In genomic region chr13:112987532-112987943, GRCm38 (mm10) we compare ENCODE assay signal across 8 mouse cellular contexts. TPM values are rescaled to one million over a fixed set of nuclear protein-coding genes. Genes with fewer than 3 reads are reported as not detected.
DNase-seq lines count a peak whose midpoint lies in the region; ATAC-seq lines count a peak whose summit lies in the region.

Gene Ccno, plus strand, starts transcription at chr13:112987802.

- H3K27me3 ChIP-seq in intestine, embryonic 14.5 days (replicated peaks; ENCODE audit: control insufficient read depth, insufficient read depth, low read length) = peaks cover 76% of the 10 kb centered on the region

- peak within 1 kb of the TSS; percentile 40 for H3K9ac ChIP-seq in intestine, embryonic 14.5 days (ENCODE audit: low read length)

- peak; percentile 97 for ATAC-seq in intestine, embryonic 14.5 days (replicated peaks; ENCODE audit: low FRiP score, low TSS enrichment, low read depth)
- ATAC-seq in megakaryocyte-erythroid progenitor cell, adult 5-6 weeks (replicated peaks; ENCODE audit: low FRiP score, low TSS enrichment, poor library complexity, severe bottlenecking) = peak; percentile 89

- H3K4me1 ChIP-seq in intestine, embryonic 14.5 days (replicated peaks; ENCODE audit: control insufficient read depth, insufficient read depth, low read length) = peaks cover 23% of the 10 kb centered on the region

- peak within 1 kb of the TSS; percentile 51 for H3K4me3 ChIP-seq in intestine, embryonic 14.5 days (ENCODE audit: low read depth, low read length)

- intact Hi-C loops in left cerebral cortex, postnatal 10 days (cut with DNase I) = loop anchor here (5.0 kb wide), 1 partner anchor 45 kb away; no protein-coding TSS in a partner anchor

- under 1% methylated on average over 47 of the region's 47 CpGs for WGBS in intestine, embryonic 14.5 days

- H3K4me2 ChIP-seq in intestine, embryonic 14.5 days (ENCODE audit: low read length) = peak within 1 kb of the TSS; percentile 99

- H3K27ac ChIP-seq in intestine, embryonic 14.5 days (ENCODE audit: low read depth) = no peak within 1 kb of the TSS

- H3K36me3 ChIP-seq in intestine, embryonic 14.5 days (ENCODE audit: control insufficient read depth, insufficient read depth, low read length) = no peaks in the 10 kb centered on the region

- DNase-seq in adrenal gland, adult 18-20 months (ENCODE audit: low spot score in 2 of 2) = peak; percentile 91 to 94
- DNase-seq in embryo, embryonic 11 days = peak; percentile 94
- peak; percentile 92 for DNase-seq in gastrocnemius, postnatal 25 days
- peak; percentile 91 for DNase-seq in intestine, embryonic 14.5 days (ENCODE audit: low spot score)
- peak; percentile 93 to 97 for DNase-seq in left cerebral cortex, postnatal 10 days (ENCODE audit: extremely low spot score in 1 of 2, low spot score in 2 of 2)
- peak; percentile 94 for DNase-seq in right cerebral cortex, postnatal 25 days
- DNase-seq in urinary bladder, postnatal 36 days (ENCODE audit: low spot score in 2 of 2) = peak; percentile 87 to 96

- H3K9me3 ChIP-seq in intestine, embryonic 14.5 days (ENCODE audit: control insufficient read depth, low read length) = no peaks in the 10 kb centered on the region

RNA-seq across cellular contexts. Expression of gene Ccno, which starts in this region (rescaled TPM):
- total RNA-seq in adrenal gland, adult 18-20 months (2021) = under 1 TPM; 0.42 to 0.89 TPM
- not detected for total RNA-seq in gastrocnemius, postnatal 25 days (2021)
- 0.19 and 0.24 TPM in 2 replicates for polyA plus RNA-seq in intestine, embryonic 14.5 days (2014; fragmentation: Nextera tagmentation; extraction: Ambion mirVana)
- total RNA-seq in left cerebral cortex, postnatal 10 days (2021) = 1 to 10 TPM in 1 of 2 experiments, under 1 TPM in 1; 0.97 to 1.5 TPM
- not detected in 2 replicates for total RNA-seq in megakaryocyte-erythroid progenitor cell, adult 5-6 weeks (2014; fragmentation: Nextera tagmentation)
- 3.2 TPM in 1 of 2 replicates, not detected in the other for total RNA-seq in megakaryocyte-erythroid progenitor cell, adult 5-6 weeks (2017)

Comparison
In these comparisons a context has a peak if more than half of its experiments do, and no peak if none do; other contexts are left out.
1. Peak in DNase-seq in adrenal gland, adult 18-20 months; RNA of the gene not detected or under 1 TPM.
2. Peak in DNase-seq in gastrocnemius, postnatal 25 days; RNA of the gene not detected or under 1 TPM.
3. Peak in DNase-seq, ATAC-seq, H3K4me3 ChIP-seq, H3K9ac ChIP-seq and H3K4me2 ChIP-seq in intestine, embryonic 14.5 days; RNA of the gene not detected or under 1 TPM.